Mouse (Mus musculus): ENCODE results near the gene Ncapg. TPM values are rescaled to one million over a fixed set of nuclear protein-coding genes. Genes with fewer than 3 reads are reported as not detected.

The Ncapg gene
- 10 to 100 TPM; 34.6 to 35.2 TPM for total RNA-seq (2023)

DNA sequence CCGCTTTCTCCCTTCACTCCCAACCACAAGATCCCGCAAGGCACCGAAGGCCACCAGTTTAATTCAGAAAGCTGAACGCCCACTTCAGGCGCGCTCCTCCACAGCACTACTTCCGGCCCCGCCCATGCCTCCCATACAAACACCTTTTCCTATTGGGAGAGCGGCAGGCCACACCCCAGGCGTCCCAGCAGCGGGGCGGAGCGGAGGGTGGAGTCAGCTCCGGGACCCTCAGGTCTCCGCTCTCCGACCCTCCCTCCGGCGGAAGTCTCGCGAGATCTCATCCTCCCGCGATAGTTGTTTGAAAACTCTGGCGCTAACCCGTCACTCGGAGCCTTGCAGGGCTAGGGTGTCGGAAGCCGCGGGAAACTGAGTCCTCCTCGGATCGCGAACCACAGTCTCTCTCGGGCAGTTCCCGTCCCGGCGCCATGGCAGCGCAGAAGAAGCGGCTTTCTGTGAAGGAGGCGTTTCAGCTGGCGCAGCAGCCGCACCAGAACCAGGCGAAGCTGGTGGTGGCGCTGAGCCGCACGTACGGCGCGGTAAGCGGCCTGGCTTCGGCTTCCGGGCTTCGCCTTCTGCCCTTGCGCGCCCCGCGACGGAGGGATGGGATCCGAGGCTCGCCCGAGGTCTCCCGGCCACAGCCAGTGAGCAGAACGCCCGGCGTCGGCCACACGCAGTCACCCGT is at the start of gene Ncapg:
Gene Ncapg (plus strand): TSS at position 322 of the 682 bp plus-strand sequence.

DNA sequence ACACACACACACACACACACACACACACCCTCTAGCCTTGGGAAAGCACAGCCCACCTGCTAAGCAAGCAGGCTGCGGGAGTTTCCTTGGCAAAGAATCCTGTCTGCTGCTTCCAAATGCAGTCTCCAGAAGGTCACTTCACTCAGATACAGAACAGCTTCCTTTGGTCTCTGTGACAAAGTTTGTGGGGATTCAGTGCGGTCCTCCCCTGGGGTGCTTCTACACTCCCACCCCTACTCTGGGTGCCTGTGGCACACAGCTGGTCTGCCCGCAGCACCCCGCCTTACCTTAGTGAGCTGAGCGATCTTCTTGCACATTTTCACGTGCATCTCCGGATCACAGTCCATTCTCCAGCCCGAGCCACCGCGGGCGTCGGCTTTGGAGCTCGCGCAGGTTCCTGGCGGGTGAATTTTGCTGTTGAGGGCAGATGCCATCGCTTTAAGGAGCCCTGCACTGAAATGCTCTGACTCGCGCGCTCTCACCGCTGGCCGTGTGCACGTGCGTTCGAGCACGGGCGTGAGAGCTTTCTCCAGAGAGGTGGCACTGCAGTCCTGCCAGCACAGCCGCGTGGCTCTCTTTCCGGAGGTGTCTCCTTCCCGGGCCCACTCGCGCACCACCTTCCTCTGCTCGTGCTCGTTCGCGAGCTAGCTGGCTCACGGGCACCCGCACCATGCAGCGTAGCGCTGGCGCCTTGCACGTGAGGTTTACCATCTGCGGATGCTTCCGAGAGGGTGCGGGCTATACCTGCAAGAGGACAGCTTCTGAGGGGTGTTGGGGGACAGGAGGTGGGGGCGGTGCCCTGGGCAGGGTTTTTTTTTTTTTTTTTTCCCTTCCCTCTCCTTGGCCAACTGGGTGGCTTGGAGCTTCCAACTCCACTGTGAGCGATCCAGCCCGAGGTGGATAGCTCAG is 30.7 kb upstream of the Ncapg start, which contains the start of gene Fam184b:
Gene Fam184b (minus strand): TSS at position 809 of the 909 bp plus-strand sequence.

Other genes with a start within 250 kb of the Ncapg start
- gene Qdpr, start 219.7 kb upstream of the Ncapg start, total RNA-seq (2023) = 10 to 100 TPM; 11.6 to 17.2 TPM
- not detected for gene Clrn2, start 216.2 kb upstream of the Ncapg start, total RNA-seq (2023)
- gene Lap3, start 176.5 kb upstream of the Ncapg start, total RNA-seq (2023) = 10 to 100 TPM; 16.4 to 25.3 TPM
- gene Med28, start 149.7 kb upstream of the Ncapg start, total RNA-seq (2023) = 10 to 100 TPM; 52.6 to 53.7 TPM
- under 1 TPM in 1 of 2 experiments, not detected in 1; 0.16 TPM for gene Fam184b, start 30.3 kb upstream of the Ncapg start, total RNA-seq (2023)
- gene Lcorl, start 187.7 kb downstream of the Ncapg start, total RNA-seq (2023) = 10 to 100 TPM; 30.4 to 33.3 TPM